8 mouse cellular contexts compared by ENCODE assay signal in genomic region chr12:31271361-31272011, GRCm38 (mm10). TPM values are rescaled to one million over a fixed set of nuclear protein-coding genes. Genes with fewer than 3 reads are reported as not detected.
DNase-seq lines count a peak whose midpoint lies in the region; ATAC-seq and TF ChIP-seq lines count a peak whose summit lies in the region.

No protein-coding gene starts in this region.

- 16% methylated on average over 16 of the region's 16 CpGs for WGBS in embryonic facial prominence, embryonic 15.5 days
- WGBS in kidney, embryonic 14.5 days, result 12% methylated on average over 16 of the region's 16 CpGs
- 44% methylated on average over 16 of the region's 16 CpGs for WGBS in neural tube, embryonic 11.5 days
- WGBS in thymus, adult 2 months, result 31% methylated on average over 16 of the region's 16 CpGs

- TF ChIP-seq CTCF in thymus, adult 2 months (IDR thresholded peaks at IDR 0.05; ENCODE audit: borderline replicate concordance, control insufficient read depth, extremely low read depth, insufficient read depth, low read length, poor library complexity), result no peak

- H3K4me3 ChIP-seq in embryonic facial prominence, embryonic 15.5 days (replicated peaks), result peak overlapping the region; percentile 10; the same call in 1 of the 2 replicates
- H3K4me3 ChIP-seq in kidney, embryonic 14.5 days (ENCODE audit: low read length), result peak overlapping the region; percentile 15
- H3K4me3 ChIP-seq in neural tube, embryonic 11.5 days (ENCODE audit: low read depth, low read length), result no peak overlapping the region
- H3K4me3 ChIP-seq in thymus, adult 2 months (ENCODE audit: control insufficient read depth, insufficient read depth, low read length), result no peak overlapping the region

- H3K9me3 ChIP-seq in embryonic facial prominence, embryonic 15.5 days (replicated peaks), result no peaks in the 10 kb centered on the region
- H3K9me3 ChIP-seq in kidney, embryonic 14.5 days (ENCODE audit: control insufficient read depth, low read length), result no peaks in the 10 kb centered on the region
- no peaks in the 10 kb centered on the region for H3K9me3 ChIP-seq in neural tube, embryonic 11.5 days (ENCODE audit: control insufficient read depth, low read length)

- no peaks in the 10 kb centered on the region for H3K27me3 ChIP-seq in embryonic facial prominence, embryonic 15.5 days
- H3K27me3 ChIP-seq in kidney, embryonic 14.5 days (ENCODE audit: control insufficient read depth, insufficient read depth, low read length), result no peaks in the 10 kb centered on the region
- peaks cover 10% of the 10 kb centered on the region for H3K27me3 ChIP-seq in neural tube, embryonic 11.5 days (ENCODE audit: control insufficient read depth, insufficient read depth, low read length)
- no peaks in the 10 kb centered on the region for H3K27me3 ChIP-seq in thymus, adult 2 months (ENCODE audit: control insufficient read depth, insufficient read depth, low read length)

- peaks cover 64% of the 10 kb centered on the region for H3K4me1 ChIP-seq in embryonic facial prominence, embryonic 15.5 days
- peaks cover 59% of the 10 kb centered on the region for H3K4me1 ChIP-seq in kidney, embryonic 14.5 days (ENCODE audit: control insufficient read depth, insufficient read depth, low read length)
- peaks cover 11% of the 10 kb centered on the region for H3K4me1 ChIP-seq in neural tube, embryonic 11.5 days (ENCODE audit: control insufficient read depth, insufficient read depth, low read length)
- no peaks in the 10 kb centered on the region for H3K4me1 ChIP-seq in thymus, adult 2 months (replicated peaks; ENCODE audit: control insufficient read depth, insufficient read depth, low read length)

- TF ChIP-seq POLR2A in thymus, adult 2 months (IDR thresholded peaks at IDR 0.05; ENCODE audit: control insufficient read depth, extremely low read depth, insufficient read depth, low read length, poor library complexity), result no peak

- peak; percentile 45 for DNase-seq in ovary, adult 18-20 months (ENCODE audit: low spot score)
- no peak for DNase-seq in ovary, postnatal 14 days (ENCODE audit: low spot score)
- DNase-seq in neural tube, embryonic 11.5 days (ENCODE audit: low spot score), result peak; percentile 57
- DNase-seq in layer of hippocampus, adult 9-11 months, result no peak
- no peak for DNase-seq in thymus, adult 2 months

- peak overlapping the region; percentile 39 for H3K27ac ChIP-seq in embryonic facial prominence, embryonic 15.5 days (replicated peaks)
- peak overlapping the region; percentile 90 for H3K27ac ChIP-seq in kidney, embryonic 14.5 days (ENCODE audit: low read depth, low read length)
- 0 out of 2 replicates have a peak overlapping the region, but pooled peaks have one; percentile 3 for H3K27ac ChIP-seq in neural tube, embryonic 11.5 days (ENCODE audit: low read depth, low read length)
- H3K27ac ChIP-seq in thymus, adult 2 months (ENCODE audit: control insufficient read depth, insufficient read depth, low read length), result no peak overlapping the region

- no peak overlapping the region for H3K9ac ChIP-seq in embryonic facial prominence, embryonic 15.5 days
- no peak overlapping the region for H3K9ac ChIP-seq in kidney, embryonic 14.5 days (ENCODE audit: low read depth, low read length)
- no peak overlapping the region for H3K9ac ChIP-seq in neural tube, embryonic 11.5 days (ENCODE audit: low read length)

- H3K4me2 ChIP-seq in embryonic facial prominence, embryonic 15.5 days (replicated peaks), result peak overlapping the region; percentile 27
- peak overlapping the region; percentile 30 for H3K4me2 ChIP-seq in kidney, embryonic 14.5 days (replicated peaks; ENCODE audit: low read depth, low read length)
- H3K4me2 ChIP-seq in neural tube, embryonic 11.5 days (ENCODE audit: low read depth), result no peak overlapping the region

- no peak for ATAC-seq in embryonic facial prominence, embryonic 15.5 days (ENCODE audit: insufficient number of reproducible peaks, low FRiP score, low TSS enrichment, low read depth)
- ATAC-seq in kidney, embryonic 14.5 days (ENCODE audit: low FRiP score, low TSS enrichment), result peak; percentile 61
- no peak for ATAC-seq in neural tube, embryonic 11.5 days (ENCODE audit: insufficient read depth, low FRiP score, low TSS enrichment)
- no peak for ATAC-seq in activated CD4-positive, CD25-positive, alpha-beta regulatory T cell, adult 4 months

- H3K36me3 ChIP-seq in embryonic facial prominence, embryonic 15.5 days, result peaks cover 42% of the 10 kb centered on the region
- H3K36me3 ChIP-seq in kidney, embryonic 14.5 days (ENCODE audit: control insufficient read depth, insufficient read depth, low read length), result peaks cover 83% of the 10 kb centered on the region
- H3K36me3 ChIP-seq in neural tube, embryonic 11.5 days (ENCODE audit: control insufficient read depth, insufficient read depth, low read length), result no peaks in the 10 kb centered on the region
- H3K36me3 ChIP-seq in thymus, adult 2 months (ENCODE audit: control insufficient read depth, insufficient read depth, low read length), result no peaks in the 10 kb centered on the region

RNA-seq across cellular contexts. Expression of gene Lamb1, which starts 6.5 kb away (rescaled TPM):
- polyA plus RNA-seq in embryonic facial prominence, embryonic 15.5 days (2015; fragmentation: Nextera tagmentation; extraction: Ambion mirVana), result 68.5 and 70.9 TPM in 2 replicates
- 65.2 and 121 TPM in 2 replicates for polyA plus RNA-seq in kidney, embryonic 14.5 days (2014; fragmentation: Nextera tagmentation; extraction: Ambion mirVana)
- polyA plus RNA-seq in neural tube, embryonic 11.5 days (2014; fragmentation: Nextera tagmentation; extraction: Ambion mirVana), result 30.3 and 32.4 TPM in 2 replicates
- polyA plus RNA-seq in activated CD4-positive, CD25-positive, alpha-beta regulatory T cell, adult 4 months (2017; shearing (Covaris generic)), result not detected
- polyA plus RNA-seq in thymus, adult 2 months (2012; rRNA removed), result 14.0 TPM in 2 replicates

RNA-seq across cellular contexts. Expression of gene Gm6993, which starts 30.9 kb away (rescaled TPM):
- polyA plus RNA-seq in embryonic facial prominence, embryonic 15.5 days (2015; fragmentation: Nextera tagmentation; extraction: Ambion mirVana), result not detected in 2 replicates
- polyA plus RNA-seq in kidney, embryonic 14.5 days (2014; fragmentation: Nextera tagmentation; extraction: Ambion mirVana), result not detected in 2 replicates
- not detected in 2 replicates for polyA plus RNA-seq in neural tube, embryonic 11.5 days (2014; fragmentation: Nextera tagmentation; extraction: Ambion mirVana)
- polyA plus RNA-seq in activated CD4-positive, CD25-positive, alpha-beta regulatory T cell, adult 4 months (2017; shearing (Covaris generic)), result not detected
- not detected in 2 replicates for polyA plus RNA-seq in thymus, adult 2 months (2012; rRNA removed)

Comparison
In these comparisons a context has a peak if more than half of its experiments do, and no peak if none do; other contexts are left out.
1. DNase-seq: peak in ovary, adult 18-20 months (single experiment) and neural tube, embryonic 11.5 days (single experiment); none in ovary, postnatal 14 days (single experiment), layer of hippocampus, adult 9-11 months (single experiment) and thymus, adult 2 months (single experiment).
2. H3K4me3 ChIP-seq: peak in embryonic facial prominence, embryonic 15.5 days (single experiment) and kidney, embryonic 14.5 days (single experiment); none in neural tube, embryonic 11.5 days (single experiment) and thymus, adult 2 months (single experiment).
3. RNA of gene Lamb1, which starts 6.5 kb away (polyA plus RNA-seq): 65.2 to 121 TPM in kidney, embryonic 14.5 days, 68.5 to 70.9 TPM in embryonic facial prominence, embryonic 15.5 days, 30.3 to 32.4 TPM in neural tube, embryonic 11.5 days and 14.0 TPM in thymus, adult 2 months; not detected in activated CD4-positive, CD25-positive, alpha-beta regulatory T cell, adult 4 months; every median in the first group is over 10 times any median in the second.